Mouse (Mus musculus): ENCODE measurements at regions not wholly inside any gene's neighbourhood (a gene's known extent, or its start where the extent isn't known, plus 50 kb on each side); places are given as distances from the start of the nearest gene placed in this dataset.
A peak's percentile ranks its signal among the peaks of the same experiment; 100 is the strongest.

GRCm38 (mm10) chr9:104448577-104449165 is 98.4 kb upstream of the Cpne4 start:
- TF ChIP-seq POLR2A (IDR thresholded peaks at IDR 0.05; ENCODE audit: low read depth, low read length) (no peak), CTCF (IDR thresholded peaks at IDR 0.05; ENCODE audit: borderline replicate concordance, insufficient read depth, low read length) (no peak)
- Histone ChIP-seq H3K27ac (ENCODE audit: insufficient read depth, low read length) (no peak overlapping the region), H3K4me1 (ENCODE audit: control insufficient read depth, insufficient read depth, low read length) (no peaks in the 10 kb centered on the region), H3K4me3 (ENCODE audit: insufficient read depth, low read length) (no peak overlapping the region)

GRCm38 (mm10) chr9:104444906-104445305 is 102.2 kb upstream of the Cpne4 start:
- no peaks in the 10 kb centered on the region for H3K4me1 ChIP-seq (ENCODE audit: control insufficient read depth, insufficient read depth, low read length)
- H3K4me3 ChIP-seq (ENCODE audit: insufficient read depth, low read length): no peak overlapping the region
- no peak overlapping the region for H3K27ac ChIP-seq (ENCODE audit: insufficient read depth, low read length)
- TF ChIP-seq CTCF (IDR thresholded peaks at IDR 0.05; ENCODE audit: borderline replicate concordance, insufficient read depth, low read length) (no peak), POLR2A (IDR thresholded peaks at IDR 0.05; ENCODE audit: low read depth, low read length) (no peak)

- Histone ChIP-seq H3K4me1 (ENCODE audit: control insufficient read depth, insufficient read depth, low read length) (no peaks in the 10 kb centered on the region), H3K27ac (ENCODE audit: insufficient read depth, low read length) (no peak overlapping the region), H3K4me3 (ENCODE audit: insufficient read depth, low read length) (no peak overlapping the region)
- TF ChIP-seq POLR2A (IDR thresholded peaks at IDR 0.05; ENCODE audit: low read depth, low read length) (no peak), CTCF (IDR thresholded peaks at IDR 0.05; ENCODE audit: borderline replicate concordance, insufficient read depth, low read length) (no peak)
Measured at GRCm38 (mm10) chr9:104443236-104443635, 103.8 kb upstream of the Cpne4 start.

GRCm38 (mm10) chr9:104413021-104413420 is 75.5 kb upstream of the Acpp start:
- H3K27ac ChIP-seq (ENCODE audit: insufficient read depth, low read length): no peak overlapping the region
- no peak overlapping the region for H3K4me3 ChIP-seq (ENCODE audit: insufficient read depth, low read length)
- H3K4me1 ChIP-seq (ENCODE audit: control insufficient read depth, insufficient read depth, low read length): no peaks in the 10 kb centered on the region
- no peak for TF ChIP-seq CTCF (IDR thresholded peaks at IDR 0.05; ENCODE audit: borderline replicate concordance, insufficient read depth, low read length)
- no peak for TF ChIP-seq POLR2A (IDR thresholded peaks at IDR 0.05; ENCODE audit: low read depth, low read length)

- Histone ChIP-seq H3K4me1 (ENCODE audit: control insufficient read depth, insufficient read depth, low read length) (no peaks in the 10 kb centered on the region), H3K4me3 (ENCODE audit: insufficient read depth, low read length) (no peak overlapping the region), H3K27ac (ENCODE audit: insufficient read depth, low read length) (no peak overlapping the region)
- TF ChIP-seq POLR2A (IDR thresholded peaks at IDR 0.05; ENCODE audit: low read depth, low read length) (no peak), CTCF (IDR thresholded peaks at IDR 0.05; ENCODE audit: borderline replicate concordance, insufficient read depth, low read length) (0 out of 2 replicates have a peak, but pooled peaks have one; percentile 5)
Measured at GRCm38 (mm10) chr9:104410211-104410610, 72.7 kb upstream of the Acpp start.

- no peaks in the 10 kb centered on the region for H3K4me1 ChIP-seq (ENCODE audit: control insufficient read depth, insufficient read depth, low read length)
- TF ChIP-seq POLR2A (IDR thresholded peaks at IDR 0.05; ENCODE audit: low read depth, low read length) (no peak), CTCF (IDR thresholded peaks at IDR 0.05; ENCODE audit: borderline replicate concordance, insufficient read depth, low read length) (no peak)
Measured at GRCm38 (mm10) chr9:104409381-104409780, 71.8 kb upstream of the Acpp start.

GRCm38 (mm10) chr9:104408571-104409294 is 71.2 kb upstream of the Acpp start:
- Histone ChIP-seq H3K27ac (ENCODE audit: insufficient read depth, low read length) (no peak overlapping the region), H3K4me3 (ENCODE audit: insufficient read depth, low read length) (peak overlapping the region; percentile 51), H3K4me1 (ENCODE audit: control insufficient read depth, insufficient read depth, low read length) (no peaks in the 10 kb centered on the region)
- no peak for TF ChIP-seq POLR2A (IDR thresholded peaks at IDR 0.05; ENCODE audit: low read depth, low read length)
- TF ChIP-seq CTCF (IDR thresholded peaks at IDR 0.05; ENCODE audit: borderline replicate concordance, insufficient read depth, low read length): no peak

More at GRCm38 (mm10) chr9:104409381-104409780, 71.8 kb upstream of the Acpp start:
- H3K27ac ChIP-seq (ENCODE audit: insufficient read depth, low read length): no peak overlapping the region
- H3K4me3 ChIP-seq (ENCODE audit: insufficient read depth, low read length): peak overlapping the region; percentile 51

GRCm38 (mm10) chr9:104407559-104408376 is 70.2 kb upstream of the Acpp start:
- Histone ChIP-seq H3K4me3 (ENCODE audit: insufficient read depth, low read length) (peak overlapping the region; percentile 34), H3K27ac (ENCODE audit: insufficient read depth, low read length) (no peak overlapping the region), H3K4me1 (ENCODE audit: control insufficient read depth, insufficient read depth, low read length) (no peaks in the 10 kb centered on the region)
- TF ChIP-seq POLR2A (IDR thresholded peaks at IDR 0.05; ENCODE audit: low read depth, low read length) (no peak), CTCF (IDR thresholded peaks at IDR 0.05; ENCODE audit: borderline replicate concordance, insufficient read depth, low read length) (no peak)

- H3K4me3 ChIP-seq (ENCODE audit: insufficient read depth, low read length): no peak overlapping the region
- H3K4me1 ChIP-seq (ENCODE audit: control insufficient read depth, insufficient read depth, low read length): no peaks in the 10 kb centered on the region
- no peak overlapping the region for H3K27ac ChIP-seq (ENCODE audit: insufficient read depth, low read length)
- TF ChIP-seq CTCF (IDR thresholded peaks at IDR 0.05; ENCODE audit: borderline replicate concordance, insufficient read depth, low read length) (no peak), POLR2A (IDR thresholded peaks at IDR 0.05; ENCODE audit: low read depth, low read length) (no peak)
Measured at GRCm38 (mm10) chr9:104407011-104407410, 69.5 kb upstream of the Acpp start.

Measured in embryonic fibroblast, embryonic 13.5 days (primary cell).